Mouse (Mus musculus) forelimb bud, embryonic 11.5 days (tissue): ENCODE results near the gene Sox5.

Source experiments
- DNase-seq: peaks from one replicate; pipeline ENCODE4 v3.0.0-alpha.2; 2012; ENCODE audit warnings: low read depth, low spot score

Gene Sox5

DNA sequence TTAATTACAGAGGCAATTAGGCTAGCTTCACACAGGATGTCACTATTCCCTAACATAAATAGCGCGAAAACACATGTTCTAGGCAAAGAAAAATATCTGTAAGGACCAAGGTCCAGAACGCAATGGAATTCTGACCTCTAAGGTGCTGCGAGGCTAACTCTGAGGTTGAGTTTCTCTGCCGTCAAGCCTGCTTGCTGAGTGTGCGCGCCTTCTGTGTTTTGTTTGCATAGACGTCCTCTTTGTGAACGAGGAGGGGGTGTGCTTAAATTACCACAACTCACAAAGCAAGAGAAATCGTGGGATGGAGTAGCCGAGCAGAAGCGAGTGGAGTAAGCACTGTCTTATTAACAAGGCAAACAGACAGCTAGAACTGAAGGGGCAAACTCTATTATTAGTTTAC is 202.5 kb downstream of the Sox5 start:
- no peak for DNase-seq

DNA sequence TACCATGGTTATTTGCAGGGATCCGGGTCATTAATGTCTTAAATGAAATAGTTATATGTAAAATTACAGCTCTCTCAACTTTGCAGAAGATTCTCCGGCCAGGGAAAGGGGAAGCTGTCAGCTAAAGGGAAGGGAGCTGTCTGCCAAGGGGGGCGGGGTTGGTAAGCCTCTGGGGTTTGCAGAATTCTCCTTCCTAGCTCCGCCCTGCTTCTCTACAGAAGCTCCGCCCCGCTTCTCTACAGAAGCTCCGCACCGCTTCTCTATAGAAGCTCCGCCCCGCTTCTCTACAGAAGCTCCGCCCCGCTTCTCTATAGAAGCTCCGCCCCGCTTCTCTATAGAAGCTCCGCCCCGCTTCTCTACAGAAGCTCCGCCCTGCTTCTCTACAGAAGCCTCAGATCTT is 210.9 kb downstream of the Sox5 start:
- no peak for DNase-seq

DNA sequence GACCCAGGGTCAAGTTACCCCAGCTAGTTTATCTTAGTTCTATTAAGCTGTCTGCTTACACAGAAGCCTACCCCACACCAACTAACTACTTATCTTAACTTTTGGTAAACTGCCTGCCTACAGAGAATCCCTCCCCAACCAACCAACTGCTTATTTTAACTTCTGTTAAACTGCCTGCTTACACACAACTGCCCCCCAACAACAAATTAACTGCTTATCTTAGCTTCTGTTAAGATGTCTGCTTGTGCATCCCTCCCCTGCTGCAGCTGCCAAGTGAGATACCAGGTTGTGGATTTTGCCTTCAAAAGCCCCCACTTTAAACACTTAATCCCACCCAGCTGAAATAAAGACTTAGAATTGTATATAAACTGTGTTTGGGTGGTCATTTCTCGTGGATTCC is 215.9 kb downstream of the Sox5 start:
- DNase-seq = no peak

GRCm38 (mm10) chr6:144561718-144562117 is 220.1 kb downstream of the Sox5 start:
- DNase-seq = no peak

DNA sequence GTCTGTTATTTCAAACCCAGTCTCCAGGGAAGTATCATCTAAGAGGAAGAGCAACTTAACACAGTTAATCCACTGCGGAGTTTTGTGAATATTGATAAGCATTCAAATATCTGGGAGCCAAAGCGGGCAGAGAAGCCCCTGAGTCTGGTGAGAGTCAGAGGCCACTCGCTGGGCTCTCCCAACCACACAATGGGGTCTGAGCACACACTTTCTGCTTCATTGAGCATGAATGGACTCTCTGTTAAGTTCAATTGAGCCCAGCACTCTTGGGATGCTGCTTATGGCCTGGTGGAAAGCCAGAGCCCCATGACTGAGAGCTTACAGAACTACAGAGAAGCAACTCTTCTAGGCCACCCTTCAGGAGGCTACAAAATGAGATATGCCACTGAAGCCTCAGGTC is 221.6 kb downstream of the Sox5 start:
- DNase-seq = no peak

GRCm38 (mm10) chr6:144553476-144553875 is 228.3 kb downstream of the Sox5 start:
- DNase-seq = no peak

GRCm38 (mm10) chr6:144548991-144549390 is 232.8 kb downstream of the Sox5 start:
- DNase-seq = no peak

- DNase-seq = no peak
Measured at GRCm38 (mm10) chr6:144547141-144547540, 234.6 kb downstream of the Sox5 start.

GRCm38 (mm10) chr6:144545549-144545948 is 236.2 kb downstream of the Sox5 start:
- DNase-seq = no peak

DNA sequence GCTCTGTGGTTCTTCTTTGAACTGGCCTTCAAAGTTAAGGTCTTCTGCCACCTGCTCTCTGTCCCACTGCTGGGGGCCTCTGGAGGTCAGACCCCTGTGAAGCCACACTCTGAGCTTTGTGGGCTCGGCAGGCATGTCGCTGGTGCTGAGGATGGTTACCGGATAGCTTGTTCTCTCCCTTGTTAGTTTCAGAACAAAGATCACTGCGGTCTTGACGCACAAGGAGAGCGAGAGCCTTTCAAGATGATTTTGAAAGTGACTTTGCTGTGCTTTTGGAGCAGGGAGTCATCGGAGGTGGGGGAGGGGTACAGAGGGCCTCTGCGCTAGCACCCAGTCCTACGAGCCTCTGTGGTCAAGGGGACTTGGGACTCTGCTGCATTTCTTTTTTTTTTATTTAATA is 240.5 kb downstream of the Sox5 start:
- DNase-seq = no peak

DNA sequence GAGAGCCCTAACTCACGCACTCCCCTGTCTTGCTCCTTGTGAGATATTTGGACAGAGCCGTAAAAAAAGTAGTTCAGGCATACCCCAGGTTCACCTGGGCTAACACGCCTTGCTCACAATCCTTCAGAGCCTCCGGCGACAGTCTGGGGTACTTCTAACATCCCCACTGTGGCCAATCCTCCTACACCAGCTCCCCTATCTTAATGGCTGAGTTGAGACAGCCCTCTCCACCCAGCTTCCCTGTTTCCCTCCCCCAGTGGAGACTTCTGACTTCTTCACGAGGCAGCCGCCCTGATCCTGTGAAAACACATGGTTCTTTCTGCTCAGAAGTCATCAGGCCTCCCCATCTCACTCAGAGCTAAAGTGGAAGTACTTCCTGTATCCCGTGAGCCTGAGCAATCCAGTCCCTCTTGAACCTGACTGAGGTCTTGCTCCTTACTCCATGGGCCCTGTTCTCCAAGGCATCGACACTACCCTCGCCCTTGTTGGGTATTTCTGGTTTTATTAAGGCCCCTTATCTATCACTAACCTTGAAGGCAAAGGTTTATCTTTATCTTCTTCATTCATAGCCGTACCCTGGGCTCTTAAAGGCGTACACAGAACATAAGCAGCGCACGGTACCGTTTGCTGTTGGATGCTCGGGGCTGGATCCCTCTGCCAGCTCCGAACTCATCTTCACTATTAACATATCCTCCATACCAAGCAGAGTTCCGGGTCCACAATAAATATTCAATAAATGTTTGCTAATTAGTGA is 242.2 kb downstream of the Sox5 start:
- DNase-seq = no peak

GRCm38 (mm10) chr6:144523479-144523878 is 258.3 kb downstream of the Sox5 start:
- DNase-seq = no peak

DNA sequence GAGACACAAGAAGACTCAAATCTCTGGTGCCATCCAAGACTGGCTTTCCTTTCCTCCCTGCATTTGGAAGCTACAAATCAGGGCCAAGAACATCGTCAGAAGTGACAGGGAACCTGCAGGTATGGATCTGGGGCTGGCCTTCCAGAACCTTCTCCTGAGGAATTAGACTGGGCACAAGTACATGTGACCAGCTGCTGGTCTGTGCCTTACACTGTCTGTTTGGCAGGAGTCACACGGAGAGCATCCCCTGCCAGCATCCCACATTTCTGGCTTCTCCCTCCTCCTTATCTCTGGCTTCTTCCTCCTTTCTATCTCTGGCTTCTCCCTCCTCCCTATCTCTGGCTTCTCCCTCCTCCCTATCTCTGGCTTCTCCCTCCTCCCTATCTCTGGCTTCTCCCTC is 263.0 kb downstream of the Sox5 start:
- no peak for DNase-seq

DNA sequence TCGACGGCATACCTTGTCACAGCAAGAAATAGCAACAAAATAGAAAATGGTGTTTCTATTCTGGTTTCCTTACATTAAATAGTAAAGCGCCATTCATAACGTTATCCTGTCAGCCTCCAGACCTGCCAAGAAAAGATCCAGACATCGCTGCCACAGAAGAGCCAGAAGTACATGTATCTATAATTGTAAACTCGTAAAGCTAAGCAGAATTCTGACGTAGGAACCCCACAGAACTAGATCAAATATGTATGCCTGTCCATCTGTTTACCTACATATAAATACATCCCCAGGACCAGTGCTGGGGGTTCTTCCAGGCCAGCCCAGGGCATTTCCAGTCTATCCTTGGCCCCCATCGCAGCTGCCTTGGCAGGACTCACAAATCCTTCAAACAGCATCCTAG is 265.9 kb downstream of the Sox5 start:
- DNase-seq = no peak

DNA sequence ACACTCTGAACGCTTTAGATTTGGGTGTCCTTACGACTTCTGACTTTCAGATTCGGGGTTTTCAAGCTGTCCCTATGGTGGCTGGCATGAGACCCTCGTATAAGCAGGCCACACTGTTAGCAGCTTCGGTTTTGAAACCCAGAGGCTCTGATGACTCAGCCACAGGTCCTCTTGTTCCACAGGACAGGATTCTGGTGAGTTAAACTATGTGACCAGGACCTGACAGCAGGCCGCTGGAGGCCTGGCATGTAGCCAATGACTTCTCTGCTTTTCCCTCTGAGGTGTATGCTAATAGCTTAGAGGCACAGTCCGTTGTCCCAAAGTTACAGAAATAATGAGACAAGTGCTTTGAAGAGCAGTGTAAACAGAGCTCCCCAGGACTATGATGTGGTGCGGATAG is 268.0 kb downstream of the Sox5 start:
- no peak for DNase-seq

GRCm38 (mm10) chr6:144511925-144512324 is 269.9 kb downstream of the Sox5 start:
- no peak for DNase-seq

- DNase-seq = no peak
Measured at GRCm38 (mm10) chr6:144510147-144510546, 271.6 kb downstream of the Sox5 start.

GRCm38 (mm10) chr6:144504197-144504551 is 277.6 kb downstream of the Sox5 start:
- no peak for DNase-seq

DNA sequence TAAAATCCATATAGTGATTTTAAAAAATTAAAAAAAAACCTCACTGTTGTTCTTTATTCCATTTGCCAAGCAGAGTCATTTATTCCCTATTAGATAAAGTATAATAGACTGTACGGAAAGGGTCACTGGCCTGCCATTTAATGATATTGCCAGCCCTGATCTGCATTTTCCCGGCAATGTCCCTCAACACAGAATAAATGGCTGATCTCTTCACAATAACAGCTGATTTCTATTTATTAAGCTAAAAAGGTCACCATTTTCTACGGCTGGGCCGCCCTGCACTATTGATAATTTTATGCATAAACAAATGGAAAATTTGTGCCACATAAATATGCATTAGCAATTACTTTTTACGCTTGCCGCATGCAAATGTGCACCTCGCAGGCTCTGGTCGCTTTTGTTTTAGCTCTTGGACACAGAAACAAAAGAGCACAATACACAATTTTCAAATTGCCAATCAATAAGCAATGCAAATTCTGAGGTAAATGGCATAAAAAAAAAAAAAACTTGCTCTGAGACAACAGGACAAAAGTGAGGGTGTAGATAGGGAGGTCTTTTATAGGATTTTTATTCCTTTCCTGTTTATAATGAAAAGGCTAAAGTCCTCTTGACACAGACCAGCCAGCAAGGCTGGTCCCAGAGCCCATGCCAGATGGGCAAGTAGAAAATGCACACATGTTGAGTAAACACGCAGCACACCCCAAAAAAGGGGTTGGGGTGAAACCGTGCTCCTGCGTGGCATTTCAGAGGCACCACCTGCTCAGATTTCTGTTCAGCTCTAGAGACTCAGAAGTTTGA is 278.2 kb downstream of the Sox5 start:
- no peak for DNase-seq

DNA sequence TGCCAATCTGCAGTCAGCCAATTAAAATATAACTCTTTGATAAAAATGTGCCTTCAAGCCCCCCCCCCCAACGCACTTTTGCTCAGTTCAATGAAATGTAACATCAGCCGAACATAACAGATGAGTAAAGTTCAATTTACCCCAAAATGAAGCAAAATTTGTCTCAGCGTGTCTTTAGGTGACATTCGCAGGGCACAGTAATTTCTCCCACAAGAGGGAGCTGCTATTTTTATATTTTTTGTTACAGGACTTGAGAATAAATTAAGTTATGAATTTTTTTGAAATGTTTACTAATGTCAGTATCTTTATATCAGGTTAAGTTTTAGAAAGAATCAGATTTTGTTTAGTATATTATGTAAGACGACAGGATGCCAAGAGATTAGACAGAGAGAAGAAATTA is 280.3 kb downstream of the Sox5 start:
- no peak for DNase-seq

DNA sequence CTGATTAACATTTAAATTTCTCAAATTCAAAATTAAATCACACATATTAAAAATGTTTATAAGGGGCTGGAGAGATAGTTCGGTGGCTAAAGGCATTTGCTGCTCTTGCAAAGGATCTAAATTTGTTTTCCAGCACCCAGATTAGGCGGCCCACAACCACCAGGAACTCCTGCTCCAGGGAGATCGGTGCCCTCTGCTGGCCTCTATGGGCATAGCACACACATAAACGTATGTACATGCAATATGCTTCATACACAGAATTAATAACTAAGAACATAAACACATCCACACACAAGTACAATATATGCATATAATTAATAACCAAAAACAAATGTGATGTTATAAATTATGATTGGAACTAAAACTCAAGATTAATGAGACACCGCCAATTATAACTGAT is 283.6 kb downstream of the Sox5 start:
- DNase-seq = no peak

DNA sequence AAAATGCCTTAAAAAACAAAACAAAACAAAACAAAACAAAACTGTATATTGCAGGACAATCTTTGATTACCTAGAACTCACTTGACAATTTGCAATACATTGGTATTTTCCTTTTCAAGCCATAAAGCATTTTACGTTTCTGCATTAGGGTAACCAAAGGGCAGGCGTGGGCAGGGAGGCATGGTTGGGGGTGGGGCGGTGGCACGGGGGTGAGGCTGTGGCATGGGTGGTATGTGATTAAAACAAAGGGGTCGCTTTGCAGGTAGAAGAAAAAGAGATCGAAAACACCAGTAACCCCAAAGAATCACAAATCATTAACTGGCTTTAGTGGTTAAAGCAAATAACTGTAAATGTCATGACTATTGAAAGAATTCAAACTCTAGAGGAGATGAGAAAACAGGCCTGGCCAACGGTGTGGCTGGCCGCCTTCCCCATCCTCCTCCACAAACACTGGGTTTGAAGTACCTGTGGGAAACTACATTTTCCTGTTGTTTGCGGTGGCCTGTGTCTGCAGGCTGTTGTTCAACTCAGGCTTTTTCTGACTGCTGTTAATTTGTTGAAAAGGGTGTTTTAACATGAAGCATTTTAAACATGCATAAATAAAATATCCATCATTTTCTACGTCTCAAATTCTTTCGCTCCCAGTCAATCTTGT is 289.9 kb downstream of the Sox5 start:
- no peak for DNase-seq

- no peak for DNase-seq
Measured at GRCm38 (mm10) chr6:144490896-144491295, 290.9 kb downstream of the Sox5 start.
